Mouse (Mus musculus): ENCODE results near the gene Pnmal1. TPM values are rescaled to one million over a fixed set of nuclear protein-coding genes. Genes with fewer than 3 reads are reported as not detected.

Pnmal1 gene
- polyA plus RNA-seq, 1 experiment from 2014 or later: 2.9 TPM

Other genes starting within 250 kb of the Pnmal1 start
- gene Ceacam9, start 237.8 kb upstream of the Pnmal1 start, polyA plus RNA-seq (2015; fragmentation: Nextera tagmentation; extraction: Ambion mirVana): 0.10 TPM in 1 of 2 replicates, not detected in the other
- gene Ap2s1, start 221.3 kb upstream of the Pnmal1 start, polyA plus RNA-seq (2015; fragmentation: Nextera tagmentation; extraction: Ambion mirVana): 266 and 271 TPM in 2 replicates
- 44.5 and 49.0 TPM in 2 replicates for gene Slc1a5, start 178.3 kb upstream of the Pnmal1 start, polyA plus RNA-seq (2015; fragmentation: Nextera tagmentation; extraction: Ambion mirVana)
- 68.9 and 72.3 TPM in 2 replicates for gene Strn4, start 143.8 kb upstream of the Pnmal1 start, polyA plus RNA-seq (2015; fragmentation: Nextera tagmentation; extraction: Ambion mirVana)
- 20.3 and 22.3 TPM in 2 replicates for gene Fkrp, start 142.9 kb upstream of the Pnmal1 start, polyA plus RNA-seq (2015; fragmentation: Nextera tagmentation; extraction: Ambion mirVana)
- gene Prkd2, start 116.8 kb upstream of the Pnmal1 start, polyA plus RNA-seq (2015; fragmentation: Nextera tagmentation; extraction: Ambion mirVana): 10.3 and 11.5 TPM in 2 replicates
- gene Dact3, start 84.4 kb upstream of the Pnmal1 start, polyA plus RNA-seq (2015; fragmentation: Nextera tagmentation; extraction: Ambion mirVana): 1.6 and 1.7 TPM in 2 replicates
- 7.8 and 9.2 TPM in 2 replicates for gene Gng8, start 67.9 kb upstream of the Pnmal1 start, polyA plus RNA-seq (2015; fragmentation: Nextera tagmentation; extraction: Ambion mirVana)
- 2.5 and 3.2 TPM in 2 replicates for gene Ptgir, start 53.2 kb upstream of the Pnmal1 start, polyA plus RNA-seq (2015; fragmentation: Nextera tagmentation; extraction: Ambion mirVana)
- gene Calm3, start 35.6 kb upstream of the Pnmal1 start, polyA plus RNA-seq (2015; fragmentation: Nextera tagmentation; extraction: Ambion mirVana): 163 and 171 TPM in 2 replicates
- gene Pnmal2, start 15.0 kb upstream of the Pnmal1 start, polyA plus RNA-seq (2015; fragmentation: Nextera tagmentation; extraction: Ambion mirVana): 4.9 and 5.4 TPM in 2 replicates
- 0.23 and 0.32 TPM in 2 replicates for gene Gm42372, start 23.4 kb downstream of the Pnmal1 start, polyA plus RNA-seq (2015; fragmentation: Nextera tagmentation; extraction: Ambion mirVana)
- gene Ccdc8, start 33.0 kb downstream of the Pnmal1 start, polyA plus RNA-seq (2015; fragmentation: Nextera tagmentation; extraction: Ambion mirVana): 32.6 and 35.6 TPM in 2 replicates
- gene Ppp5c, start 68.2 kb downstream of the Pnmal1 start, polyA plus RNA-seq (2015; fragmentation: Nextera tagmentation; extraction: Ambion mirVana): 83.7 and 88.3 TPM in 2 replicates
- 72.7 and 87.8 TPM in 2 replicates for gene Hif3a, start 102.7 kb downstream of the Pnmal1 start, polyA plus RNA-seq (2015; fragmentation: Nextera tagmentation; extraction: Ambion mirVana)
- 0.48 and 0.73 TPM in 2 replicates for gene Psg16, start 114.4 kb downstream of the Pnmal1 start, polyA plus RNA-seq (2015; fragmentation: Nextera tagmentation; extraction: Ambion mirVana)
- 0.04 TPM in 1 of 2 replicates, not detected in the other for gene Ceacam3, start 190.6 kb downstream of the Pnmal1 start, polyA plus RNA-seq (2015; fragmentation: Nextera tagmentation; extraction: Ambion mirVana)
- gene Psg29, start 243.8 kb downstream of the Pnmal1 start, polyA plus RNA-seq (2015; fragmentation: Nextera tagmentation; extraction: Ambion mirVana): not detected in 2 replicates

All from intestine, embryonic 16.5 days (tissue).